Mouse (Mus musculus): Measurements from ENCODE around the gene Alad.

The Alad gene

DNA sequence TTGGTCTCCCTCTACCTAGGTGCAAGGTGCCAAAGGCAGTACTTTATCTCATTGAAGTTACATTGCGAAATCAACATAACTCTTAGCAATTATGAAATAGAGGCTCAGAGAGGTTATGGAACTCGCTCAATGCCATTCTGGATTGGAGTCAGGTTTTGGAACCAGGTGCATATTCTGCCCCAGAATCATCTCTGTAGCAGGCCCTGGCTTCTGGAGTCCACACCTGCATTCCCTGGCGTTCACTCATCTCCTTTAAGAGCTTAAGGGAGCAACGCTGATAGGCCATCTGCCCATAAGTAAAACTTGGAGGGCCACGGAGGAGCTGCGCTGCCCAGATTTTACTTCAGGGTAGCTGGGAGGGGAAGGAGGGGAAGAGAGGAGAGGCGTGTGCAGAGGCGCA, 2.7 kb downstream of the Alad start:
- no peak for DNase-seq

GRCm38 (mm10) chr4:62516579-62516978, 3.1 kb downstream of the Alad start:
- DNase-seq, result no peak

- DNase-seq, result no peak
These were observed 3.6 kb downstream of the Alad start for GRCm38 (mm10) chr4:62516079-62516478.

- no peak for DNase-seq
These were observed 4.2 kb downstream of the Alad start for GRCm38 (mm10) chr4:62515490-62515889.

DNA sequence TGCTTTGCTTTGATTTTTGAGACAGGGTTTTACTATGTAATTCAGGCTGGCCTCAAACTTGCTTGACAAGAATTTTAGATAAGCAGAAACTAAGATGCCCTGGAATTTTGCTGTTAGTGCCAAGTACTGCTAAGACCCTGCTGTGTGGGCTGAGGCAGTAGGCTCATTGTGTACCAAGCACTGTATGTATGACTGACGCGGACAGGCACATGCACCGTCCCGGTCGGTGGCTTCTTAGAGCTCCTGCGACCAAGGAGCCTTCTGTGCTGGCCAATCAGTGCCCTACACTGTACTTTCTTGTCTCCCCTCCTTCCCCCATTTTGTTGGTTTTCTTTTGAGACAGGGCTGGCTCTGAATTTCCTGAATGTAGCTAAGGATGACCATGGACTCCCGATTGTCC, 4.7 kb downstream of the Alad start:
- no peak for DNase-seq

GRCm38 (mm10) chr4:62513998-62514506, 5.7 kb downstream of the Alad start:
- no peak for DNase-seq

GRCm38 (mm10) chr4:62509946-62510345, 9.8 kb downstream of the Alad start:
- no peak for DNase-seq

DNA sequence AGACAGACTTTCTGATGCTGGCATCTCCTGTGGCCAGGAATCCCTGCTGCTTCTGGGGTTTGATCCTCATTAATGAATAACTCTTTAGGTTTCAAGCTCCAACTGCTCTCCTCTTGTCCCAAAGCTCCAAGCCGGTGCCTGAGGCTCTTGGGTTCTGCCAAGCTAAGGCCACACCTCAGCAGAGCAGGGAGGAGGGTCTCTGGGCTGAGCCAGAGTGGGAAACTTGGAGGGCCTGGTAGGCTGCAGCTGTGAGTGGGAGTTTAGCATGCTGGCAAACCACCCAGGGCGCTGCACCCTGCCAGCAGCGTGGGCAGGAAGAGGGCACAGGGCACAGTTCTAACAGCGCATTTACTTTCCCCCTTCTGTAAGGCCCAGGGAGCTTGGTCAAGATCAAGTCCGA, 10.9 kb downstream of the Alad start:
- DNase-seq, result no peak

DNA sequence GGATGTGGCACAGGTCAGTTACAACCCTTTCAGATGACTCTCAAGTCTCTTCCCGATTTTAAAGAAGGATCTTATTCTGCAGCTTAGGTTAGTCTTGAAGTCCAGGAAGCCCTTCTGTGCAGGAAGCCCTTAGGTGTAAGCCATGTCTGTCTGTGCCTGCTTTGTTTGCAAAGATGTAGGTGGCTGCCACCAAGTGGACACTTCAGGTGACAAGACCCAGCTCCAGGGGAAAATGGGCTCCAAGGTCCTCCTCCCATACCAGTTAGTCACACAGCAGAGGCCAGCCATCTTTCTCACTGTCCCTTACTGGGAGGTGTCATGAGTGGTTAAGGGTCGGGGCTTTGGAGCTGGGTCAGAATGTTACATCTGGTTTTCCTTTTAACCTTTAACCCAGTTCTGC, 12.9 kb downstream of the Alad start:
- no peak for DNase-seq

- no peak for DNase-seq
These were observed 13.7 kb downstream of the Alad start for GRCm38 (mm10) chr4:62505991-62506390.

GRCm38 (mm10) chr4:62503374-62503970, 16.2 kb downstream of the Alad start, which contains the start of gene Hdhd3:
TSS of gene Hdhd3 (minus strand) at chr4:62503467.
- DNase-seq, result no peak

GRCm38 (mm10) chr4:62502969-62503368, 16.7 kb downstream of the Alad start:
- DNase-seq, result no peak

DNA sequence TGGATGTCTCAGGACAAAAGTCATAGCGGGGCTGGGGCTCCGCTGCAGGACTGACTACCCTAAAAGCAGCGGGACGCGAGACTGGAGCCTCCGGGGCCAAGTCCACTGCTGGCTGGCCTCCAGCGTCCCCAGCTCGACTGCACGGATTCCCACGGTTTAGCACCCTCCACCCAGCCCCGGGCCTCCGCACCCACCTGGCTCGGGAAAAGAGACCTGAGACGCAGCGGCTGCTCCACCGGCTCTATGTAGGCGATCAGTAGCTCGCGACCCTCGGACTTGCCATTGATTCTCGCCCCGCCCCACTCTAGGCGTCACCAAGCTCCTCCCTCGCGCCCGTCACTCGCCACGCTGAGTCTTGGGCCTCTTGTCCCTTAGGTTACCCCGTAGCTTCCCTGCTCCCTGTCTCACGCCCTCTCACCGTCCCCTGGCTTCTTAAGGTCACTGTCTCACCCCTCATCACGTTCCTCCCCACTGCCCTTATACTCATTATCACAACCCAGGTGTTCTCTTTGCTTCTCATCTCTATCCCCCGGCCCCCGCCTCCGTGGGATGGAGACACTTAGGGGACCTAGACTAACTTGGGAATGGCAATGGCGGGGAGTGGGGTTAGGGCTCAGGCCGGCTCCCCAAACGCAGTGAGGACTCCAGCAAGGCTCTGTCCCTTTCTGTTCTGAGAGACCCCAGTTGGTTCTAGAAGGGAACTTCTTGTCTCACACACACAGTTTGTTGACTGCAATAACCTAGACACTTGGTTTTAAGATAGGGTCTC, 17.6 kb downstream of the Alad start:
- peak; percentile 90 for DNase-seq

- no peak for DNase-seq
These were observed 18.2 kb downstream of the Alad start for GRCm38 (mm10) chr4:62501534-62501933.

- no peak for DNase-seq
These were observed 18.9 kb downstream of the Alad start for GRCm38 (mm10) chr4:62500799-62501198.

DNA sequence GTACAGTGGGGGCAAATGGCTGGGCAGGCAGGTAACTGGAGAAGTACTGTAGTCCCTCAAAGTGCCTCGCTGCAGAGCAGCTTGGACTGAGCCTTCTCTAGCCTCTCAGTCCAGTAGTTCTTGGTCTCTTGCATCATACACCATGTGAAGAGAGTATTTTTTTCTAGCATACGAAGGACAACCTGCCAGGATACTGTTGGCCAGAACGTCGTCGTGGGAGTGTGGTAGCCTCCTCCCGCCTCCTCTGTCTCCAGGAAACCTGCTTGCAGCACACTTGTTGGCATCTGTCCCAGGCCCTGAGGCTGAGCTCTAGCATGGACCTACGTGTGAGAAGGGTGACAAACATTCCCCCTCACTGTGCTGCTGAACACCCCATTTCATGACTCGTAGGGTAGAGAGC, 22.9 kb downstream of the Alad start:
- DNase-seq, result peak; percentile 59

DNA sequence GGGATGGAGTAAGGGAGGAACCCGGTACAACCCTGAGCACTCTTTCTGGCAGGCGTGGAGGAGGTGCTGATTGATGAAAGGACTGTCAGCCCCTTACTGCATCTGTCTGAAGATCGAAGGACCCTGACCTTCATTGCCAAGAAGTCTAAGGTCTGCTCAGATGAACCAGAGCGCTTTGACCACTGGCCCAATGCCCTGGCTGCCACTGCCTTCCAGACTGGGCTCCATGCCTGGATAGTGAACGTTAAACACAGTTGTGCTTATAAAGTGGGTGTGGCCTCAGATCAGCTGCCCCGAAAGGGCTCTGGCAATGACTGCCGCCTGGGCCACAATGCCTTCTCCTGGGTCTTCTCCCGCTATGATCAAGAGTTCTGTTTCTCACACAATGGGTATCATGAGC, 23.8 kb downstream of the Alad start:
- no peak for DNase-seq

- DNase-seq, result no peak
These were observed 25.5 kb downstream of the Alad start for GRCm38 (mm10) chr4:62494230-62494629.

- DNase-seq, result no peak
These were observed 27.0 kb downstream of the Alad start for GRCm38 (mm10) chr4:62492682-62493081.

- no peak for DNase-seq
These were observed 31.8 kb downstream of the Alad start for GRCm38 (mm10) chr4:62487914-62488313.

DNA sequence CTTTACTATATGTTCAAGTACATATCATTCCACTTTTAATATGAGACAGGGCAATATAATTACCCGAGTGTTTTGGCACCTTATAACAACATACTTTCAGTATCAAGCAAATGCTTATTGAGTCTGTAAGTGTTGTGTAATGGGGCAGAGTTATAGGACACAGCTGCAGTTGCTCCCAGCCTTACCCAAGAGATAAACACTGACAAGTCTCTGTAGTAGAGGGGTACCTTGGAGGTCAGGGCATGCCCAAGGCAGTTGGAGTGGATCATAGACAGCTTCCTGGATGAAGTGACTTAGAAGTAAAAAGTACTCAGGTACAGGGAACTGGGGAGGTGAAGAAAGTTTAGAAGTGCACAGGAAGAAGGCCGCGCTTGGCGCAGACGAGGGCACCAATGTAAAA, 32.5 kb downstream of the Alad start:
- DNase-seq, result no peak

DNA sequence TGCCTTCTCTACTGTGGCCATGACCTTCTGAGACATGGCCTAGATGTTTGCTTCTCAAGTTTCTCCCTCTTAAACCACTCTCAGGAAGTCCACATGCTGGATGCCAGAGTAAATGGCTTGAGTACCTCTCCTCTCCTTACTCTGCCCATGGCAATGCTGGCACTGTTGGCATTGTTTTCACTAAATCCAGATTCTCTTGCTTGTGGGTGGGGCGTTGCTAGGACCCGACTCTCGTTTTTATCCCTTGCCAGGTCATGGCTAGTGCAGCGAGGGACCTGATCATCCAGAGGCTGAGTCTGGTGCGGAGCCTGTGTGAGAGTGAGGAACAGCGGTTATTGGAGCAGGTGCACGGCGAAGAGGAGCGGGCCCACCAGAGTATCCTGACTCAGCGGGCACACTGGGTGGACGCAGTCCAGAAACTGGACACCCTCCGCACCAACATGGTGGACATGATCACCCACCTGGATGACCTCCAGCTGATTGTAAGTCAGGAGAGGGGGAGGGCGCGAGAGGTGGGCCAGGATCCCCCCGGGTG, 33.5 kb downstream of the Alad start:
- no peak for DNase-seq

GRCm38 (mm10) chr4:62485450-62486161, 34.1 kb downstream of the Alad start:
- DNase-seq, result no peak

DNA sequence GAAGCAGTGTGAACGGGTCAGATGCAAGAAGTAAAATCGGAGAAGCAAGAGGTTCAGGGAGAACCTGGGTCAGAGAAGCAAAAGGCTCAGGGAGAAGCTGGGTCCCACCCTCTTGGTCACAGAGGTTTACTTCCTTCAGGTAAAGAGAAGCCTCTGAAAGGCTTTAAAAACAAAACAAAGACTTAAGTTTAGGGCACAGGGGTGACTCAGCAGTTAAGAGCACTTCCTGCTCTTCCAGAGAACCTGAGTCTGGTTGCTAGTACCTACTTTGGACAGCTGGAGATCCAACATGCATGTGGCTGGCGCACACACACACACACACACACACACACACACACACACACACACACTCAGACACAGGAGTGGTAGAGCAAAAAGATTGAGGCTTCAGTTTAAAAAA, 34.8 kb downstream of the Alad start:
- DNase-seq, result no peak
